Mouse (Mus musculus): Measurements from ENCODE around the gene Gpatch8. TPM values are rescaled to one million over a fixed set of nuclear protein-coding genes. Genes with fewer than 3 reads are reported as not detected.

The Gpatch8 gene
- total and polyA plus RNA-seq, 2 experiments from 2014 or later = 24.8 to 53.3 TPM

DNA sequence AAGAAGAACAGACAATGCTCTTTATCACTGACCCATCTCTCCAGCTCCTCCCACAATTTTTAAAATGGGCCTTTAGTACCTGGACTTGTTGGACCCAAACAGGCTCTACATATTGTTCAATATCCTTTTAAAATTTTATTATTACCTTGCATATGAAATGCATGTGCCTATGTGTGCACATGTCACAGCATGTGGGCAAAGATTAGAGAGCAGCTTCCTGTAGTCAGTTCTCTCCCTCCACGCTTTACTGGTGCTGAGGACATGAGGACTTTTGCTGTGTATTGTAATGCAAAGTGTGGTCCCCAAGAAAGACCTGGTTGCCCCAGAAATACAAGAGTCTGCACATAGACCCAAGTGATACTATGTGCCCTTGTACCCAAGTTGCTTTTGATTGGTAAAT, 18.8 kb upstream of the Gpatch8 start:
- TF ChIP-seq CTCF (IDR thresholded peaks at IDR 0.05) = no peak
- Histone ChIP-seq H3K4me3 (ENCODE audit: low read depth, low read length) (no peak overlapping the region), H3K36me3 (ENCODE audit: insufficient read depth, low read length) (no peaks in the 10 kb centered on the region), H3K27ac (ENCODE audit: low read depth, low read length) (no peak overlapping the region), H3K4me1 (ENCODE audit: insufficient read depth, low read length) (no peaks in the 10 kb centered on the region), H3K9ac (replicated peaks; ENCODE audit: low read length, poor library complexity, severe bottlenecking) (no peak overlapping the region), H3K27me3 (ENCODE audit: insufficient read depth, low read length) (no peaks in the 10 kb centered on the region), H3K9me3 (ENCODE audit: low read length) (no peaks in the 10 kb centered on the region), H3K4me2 (ENCODE audit: low read depth, low read length, poor library complexity, severe bottlenecking) (no peak overlapping the region)
- ATAC-seq (ENCODE audit: low FRiP score) (no peak), DNase-seq (ENCODE audit: low spot score) (no peak)
- 50% methylated on average over 1 of the region's 1 CpGs for WGBS

- Histone ChIP-seq H3K4me1 (ENCODE audit: insufficient read depth, low read length) (no peaks in the 10 kb centered on the region), H3K27ac (ENCODE audit: low read depth, low read length) (no peak overlapping the region), H3K27me3 (ENCODE audit: insufficient read depth, low read length) (no peaks in the 10 kb centered on the region), H3K9me3 (ENCODE audit: low read length) (no peaks in the 10 kb centered on the region), H3K4me3 (ENCODE audit: low read depth, low read length) (peak overlapping the region; percentile 27), H3K9ac (replicated peaks; ENCODE audit: low read length, poor library complexity, severe bottlenecking) (no peak overlapping the region), H3K4me2 (ENCODE audit: low read depth, low read length, poor library complexity, severe bottlenecking) (peak overlapping the region; percentile 69), H3K36me3 (ENCODE audit: insufficient read depth, low read length) (no peaks in the 10 kb centered on the region)
- DNase-seq (ENCODE audit: low spot score) = peak; percentile 93
- peak; percentile 91 for TF ChIP-seq CTCF (IDR thresholded peaks at IDR 0.05)
- no peak for ATAC-seq (ENCODE audit: low FRiP score)
- WGBS = 8% methylated on average over 18 of the region's 18 CpGs
Observed at GRCm38 (mm10) chr11:102572866-102573663, 16.9 kb upstream of the Gpatch8 start.

- Histone ChIP-seq H3K4me2 (ENCODE audit: low read depth, low read length, poor library complexity, severe bottlenecking) (no peak overlapping the region), H3K27ac (ENCODE audit: low read depth, low read length) (no peak overlapping the region), H3K36me3 (ENCODE audit: insufficient read depth, low read length) (no peaks in the 10 kb centered on the region), H3K4me1 (ENCODE audit: insufficient read depth, low read length) (no peaks in the 10 kb centered on the region), H3K9me3 (ENCODE audit: low read length) (no peaks in the 10 kb centered on the region), H3K27me3 (ENCODE audit: insufficient read depth, low read length) (no peaks in the 10 kb centered on the region), H3K9ac (replicated peaks; ENCODE audit: low read length, poor library complexity, severe bottlenecking) (no peak overlapping the region), H3K4me3 (ENCODE audit: low read depth, low read length) (no peak overlapping the region)
- DNase-seq (ENCODE audit: low spot score) = no peak
- 82% methylated on average over 7 of the region's 7 CpGs for WGBS
- ATAC-seq (ENCODE audit: low FRiP score) = no peak
- TF ChIP-seq CTCF (IDR thresholded peaks at IDR 0.05) = no peak
Observed at GRCm38 (mm10) chr11:102568756-102569377, 12.7 kb upstream of the Gpatch8 start.

GRCm38 (mm10) chr11:102568191-102568590, 12.0 kb upstream of the Gpatch8 start:
- H3K27me3 ChIP-seq (ENCODE audit: insufficient read depth, low read length) = no peaks in the 10 kb centered on the region
- no peak for ATAC-seq (ENCODE audit: low FRiP score)

GRCm38 (mm10) chr11:102567723-102568122, 11.5 kb upstream of the Gpatch8 start:
- WGBS = 97% methylated on average over 15 of the region's 15 CpGs
- Histone ChIP-seq H3K4me2 (ENCODE audit: low read depth, low read length, poor library complexity, severe bottlenecking) (no peak overlapping the region), H3K27ac (ENCODE audit: low read depth, low read length) (no peak overlapping the region), H3K36me3 (ENCODE audit: insufficient read depth, low read length) (no peaks in the 10 kb centered on the region), H3K27me3 (ENCODE audit: insufficient read depth, low read length) (no peaks in the 10 kb centered on the region), H3K9me3 (ENCODE audit: low read length) (no peaks in the 10 kb centered on the region), H3K4me1 (ENCODE audit: insufficient read depth, low read length) (no peaks in the 10 kb centered on the region), H3K4me3 (ENCODE audit: low read depth, low read length) (no peak overlapping the region), H3K9ac (replicated peaks; ENCODE audit: low read length, poor library complexity, severe bottlenecking) (no peak overlapping the region)
- no peak for TF ChIP-seq CTCF (IDR thresholded peaks at IDR 0.05)
- no peak for ATAC-seq (ENCODE audit: low FRiP score)
- no peak for DNase-seq (ENCODE audit: low spot score)

More at GRCm38 (mm10) chr11:102568191-102568590, 12.0 kb upstream of the Gpatch8 start:
- H3K4me3 ChIP-seq (ENCODE audit: low read depth, low read length) = no peak overlapping the region
- H3K27ac ChIP-seq (ENCODE audit: low read depth, low read length) = no peak overlapping the region
- no peak overlapping the region for H3K4me2 ChIP-seq (ENCODE audit: low read depth, low read length, poor library complexity, severe bottlenecking)
- no peaks in the 10 kb centered on the region for H3K4me1 ChIP-seq (ENCODE audit: insufficient read depth, low read length)
- H3K9ac ChIP-seq (replicated peaks; ENCODE audit: low read length, poor library complexity, severe bottlenecking) = no peak overlapping the region
- peak; percentile 36 for TF ChIP-seq CTCF (IDR thresholded peaks at IDR 0.05)
- 80% methylated on average over 12 of the region's 12 CpGs for WGBS
- H3K9me3 ChIP-seq (ENCODE audit: low read length) = no peaks in the 10 kb centered on the region
- H3K36me3 ChIP-seq (ENCODE audit: insufficient read depth, low read length) = no peaks in the 10 kb centered on the region
- DNase-seq (ENCODE audit: low spot score) = no peak

- H3K36me3 ChIP-seq (ENCODE audit: insufficient read depth, low read length) = no peaks in the 10 kb centered on the region
- no peak for TF ChIP-seq CTCF (IDR thresholded peaks at IDR 0.05)
- no peaks in the 10 kb centered on the region for H3K4me1 ChIP-seq (ENCODE audit: insufficient read depth, low read length)
- H3K4me2 ChIP-seq (ENCODE audit: low read depth, low read length, poor library complexity, severe bottlenecking) = no peak overlapping the region
- H3K9me3 ChIP-seq (ENCODE audit: low read length) = no peaks in the 10 kb centered on the region
- H3K4me3 ChIP-seq (ENCODE audit: low read depth, low read length) = no peak overlapping the region
- H3K9ac ChIP-seq (replicated peaks; ENCODE audit: low read length, poor library complexity, severe bottlenecking) = no peak overlapping the region
- no peak overlapping the region for H3K27ac ChIP-seq (ENCODE audit: low read depth, low read length)
- ATAC-seq (ENCODE audit: low FRiP score) (no peak), DNase-seq (ENCODE audit: low spot score) (no peak)
- no peaks in the 10 kb centered on the region for H3K27me3 ChIP-seq (ENCODE audit: insufficient read depth, low read length)
- 85% methylated on average over 6 of the region's 6 CpGs for WGBS
Observed at GRCm38 (mm10) chr11:102567157-102567556, 11.0 kb upstream of the Gpatch8 start.
